Mouse (Mus musculus) CH12.LX (cell line): ENCODE results near the gene Zfand6.

Experiments used
- CHD1 ChIP-seq: IDR thresholded peaks from 2 replicates; pipeline ENCODE4 v1.6.1; 2012; ENCODE audit warnings: low read depth, low read length, improper control_type of control experiment, inconsistent platforms
- CTCF ChIP-seq, 2 experiments: IDR thresholded peaks in 1 of 2; conservative IDR thresholded peaks in 1 of 2; 2 replicates each; pipeline ENCODE4 v1.5.1; 2011 to 2012; ENCODE audit warnings: low read depth in 2 of 2, low read length in 2 of 2, improper control_type of control experiment in 1 of 2, inconsistent platforms in 1 of 2, mild to moderate bottlenecking in 1 of 2, moderate library complexity in 1 of 2
- E2F4 ChIP-seq: IDR thresholded peaks from 2 replicates; pipeline ENCODE4 v1.6.1; 2011; ENCODE audit warnings: low read depth, low read length, improper control_type of control experiment; ENCODE audit not compliant: insufficient replicate concordance
- EP300 ChIP-seq: IDR thresholded peaks from 2 replicates; pipeline ENCODE4 v1.6.1; 2011; ENCODE audit warnings: low read length, improper control_type of control experiment
- KAT2A ChIP-seq: IDR thresholded peaks from 2 replicates; pipeline ENCODE4 v1.6.1; 2012; ENCODE audit warnings: low read length, improper control_type of control experiment, inconsistent platforms; ENCODE audit not compliant: insufficient replicate concordance
- NELFE ChIP-seq: IDR thresholded peaks from 2 replicates; pipeline ENCODE4 v1.6.1; 2011; ENCODE audit warnings: low read depth, low read length, improper control_type of control experiment
- POLR2A ChIP-seq: IDR thresholded peaks from 2 replicates; pipeline ENCODE4 v1.6.1; 2011; ENCODE audit warnings: low read depth, mild to moderate bottlenecking, improper control_type of control experiment, low read length
- POLR2AphosphoS2 ChIP-seq: IDR thresholded peaks from 2 replicates; pipeline ENCODE4 v1.6.1; 2011; ENCODE audit warnings: low read depth, low read length, improper control_type of control experiment
- RCOR1 ChIP-seq: conservative IDR thresholded peaks from 2 replicates; pipeline ENCODE4 v1.6.1; 2012; ENCODE audit warnings: low read depth, mild to moderate bottlenecking, inconsistent platforms, low read length, improper control_type of control experiment
- SIN3A ChIP-seq: IDR thresholded peaks from 2 replicates; pipeline ENCODE4 v1.6.1; 2012; ENCODE audit warnings: low read length, improper control_type of control experiment, inconsistent platforms
- SMC3 ChIP-seq: IDR thresholded peaks from 2 replicates; pipeline ENCODE4 v1.6.1; 2011; ENCODE audit warnings: low read depth, low read length, improper control_type of control experiment
- TBP ChIP-seq: conservative IDR thresholded peaks from 2 replicates; pipeline ENCODE4 v1.6.1; 2011; ENCODE audit warnings: low read depth, low read length, improper control_type of control experiment
- UBTF ChIP-seq: IDR thresholded peaks from 2 replicates; pipeline ENCODE4 v1.6.1; 2012; ENCODE audit warnings: low read depth, mild to moderate bottlenecking, inconsistent platforms, low read length, improper control_type of control experiment, moderate library complexity
- ZNF384 ChIP-seq: IDR thresholded peaks from 2 replicates; pipeline ENCODE4 v1.6.1; 2012; ENCODE audit warnings: low read depth, low read length, improper control_type of control experiment, inconsistent platforms

DNA sequence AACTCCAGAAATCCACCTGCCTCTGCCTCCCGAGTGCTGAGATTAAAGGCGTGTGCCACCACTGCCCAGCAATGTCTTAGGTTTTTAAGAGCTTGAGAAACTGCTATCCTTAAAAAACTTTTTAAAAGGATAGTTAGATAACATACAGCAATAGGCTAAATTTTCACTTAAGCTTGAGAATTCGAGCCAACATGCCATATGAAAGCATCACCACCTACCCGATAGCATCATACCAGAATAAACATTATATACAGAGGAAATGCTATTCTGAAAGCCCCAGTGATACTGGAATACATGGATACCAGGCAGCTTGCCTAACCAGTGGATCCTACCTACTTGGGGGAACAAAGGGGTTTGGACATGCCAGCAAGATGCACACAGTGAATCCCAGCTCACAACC lies 66.0 kb downstream of the Zfand6 start:
- TF ChIP-seq ZNF384 (no peak), POLR2A (no peak), CHD1 (no peak), SMC3 (no peak), RCOR1 (no peak), E2F4 (no peak), EP300 (no peak), TBP (no peak), CTCF (conservative IDR thresholded peaks at IDR 0.05 in 1 of 2, IDR thresholded peaks at IDR 0.05 in 1 of 2; ENCODE audit: low read depth in 2 of 2, low read length in 2 of 2) (no peak), SIN3A (no peak), KAT2A (no peak), NELFE (no peak), UBTF (no peak), POLR2AphosphoS2 (no peak)
